Mouse (Mus musculus) ES-E14 (cell line): ENCODE measurements around the gene Ap4e1. TPM values are rescaled to one million over a fixed set of nuclear protein-coding genes. Genes with fewer than 3 reads are reported as not detected.

Experiments
- DNase-seq: peaks from one replicate; pipeline ENCODE4 v3.0.0-alpha.2; 2013; ENCODE audit warnings: low read depth, low spot score
- H3K27ac ChIP-seq: 2 replicates; pipeline ENCODE4 v1.5.1; 2012; ENCODE audit warnings: low read depth, mild to moderate bottlenecking, low read length, moderate library complexity, mixed read lengths; ENCODE audit not compliant: poor library complexity, insufficient read depth, severe bottlenecking
- H3K36me3 ChIP-seq: 2 replicates; pipeline ENCODE4 v1.6.1; 2012; ENCODE audit warnings: mild to moderate bottlenecking, low read length, moderate library complexity, mixed read lengths; ENCODE audit not compliant: control insufficient read depth, poor library complexity, insufficient read depth, severe bottlenecking
- H3K4me1 ChIP-seq, 2 experiments: fragments of 150-350 bp in 1 of 2; sonication (generic) in 1 of 2; 2 replicates each; pipeline ENCODE4 v1.6.1; 2012; ENCODE audit warnings: low read length in 2 of 2, mild to moderate bottlenecking in 1 of 2, mixed read lengths in 1 of 2; ENCODE audit not compliant: control insufficient read depth in 2 of 2, insufficient read depth in 2 of 2, poor library complexity in 1 of 2
- H3K4me3 ChIP-seq, 2 experiments: fragments of 150-350 bp in 1 of 2; sonication (generic) in 1 of 2; 2 replicates each; pipeline ENCODE4 v1.5.1; 2012; ENCODE audit warnings: low read length in 2 of 2, low read depth in 1 of 2, mild to moderate bottlenecking in 1 of 2, mixed read lengths in 1 of 2; ENCODE audit not compliant: insufficient read depth in 1 of 2, poor library complexity in 1 of 2, severe bottlenecking in 1 of 2
- H3K9ac ChIP-seq: 2 replicates; pipeline ENCODE4 v1.6.1; 2012; ENCODE audit warnings: low read depth, mild to moderate bottlenecking, low read length, mixed read lengths; ENCODE audit not compliant: poor library complexity, insufficient read depth, severe bottlenecking
- H3K9me3 ChIP-seq: fragments of 150-350 bp; sonication (generic); 2 replicates; pipeline ENCODE4 v1.6.1; 2012; ENCODE audit warnings: low read depth, mild to moderate bottlenecking, low read length; ENCODE audit not compliant: control insufficient read depth, insufficient read depth
- CHD2 ChIP-seq: IDR thresholded peaks from 2 replicates; pipeline ENCODE4 v1.6.1; 2014; ENCODE audit warnings: mild to moderate bottlenecking, low read depth, low read length, inconsistent platforms
- HCFC1 ChIP-seq: IDR thresholded peaks from 2 replicates; pipeline ENCODE4 v1.6.1; 2012; ENCODE audit warnings: low read length, inconsistent platforms, borderline replicate concordance; ENCODE audit not compliant: insufficient read depth
- MAFK ChIP-seq: IDR thresholded peaks from 2 replicates; pipeline ENCODE4 v1.6.1; 2014; ENCODE audit warnings: mild to moderate bottlenecking, low read depth, low read length, inconsistent platforms; ENCODE audit not compliant: insufficient read depth
- ZC3H11A ChIP-seq: IDR thresholded peaks from 2 replicates; pipeline ENCODE4 v1.6.1; 2012; ENCODE audit warnings: low read depth, mild to moderate bottlenecking, inconsistent platforms, low read length, borderline replicate concordance
- ZNF384 ChIP-seq: IDR thresholded peaks from 2 replicates; pipeline ENCODE4 v1.6.1; 2012; ENCODE audit warnings: low read depth, low read length, inconsistent platforms
- in situ Hi-C, 2 experiments: fragments of 600-800 bp; cut with MboI; formaldehyde crosslinking; loops; one replicate each; pipeline ENCODE4 v1.15.1; 2025; ENCODE audit warnings: low sequenced_read_pairs in 2 of 2, inconsistent platforms in 1 of 2; ENCODE audit not compliant: unreplicated experiment in 2 of 2
- total RNA-seq: library from RNA; depleted of rRNA; stranded (reverse); fragments of 300-350 nt; gene quantifications from 2 replicates; pipeline ENCODE4 v1.2.3, GENCODE M21; 2012

Gene Ap4e1
- total RNA-seq, 1 experiment = 14.4 TPM

- Histone ChIP-seq H3K4me1 (no peaks in the 10 kb centered on the region), H3K36me3 (peaks cover 4% of the 10 kb centered on the region), H3K9ac (no peak overlapping the region), H3K9me3 (no peaks in the 10 kb centered on the region), H3K27ac (no peak overlapping the region), H3K4me3 (no peak overlapping the region)
- no peak for DNase-seq
- TF ChIP-seq HCFC1 (no peak), MAFK (no peak), ZNF384 (no peak), CHD2 (no peak), ZC3H11A (no peak)
- in situ Hi-C loops = no loop called here
Measured at GRCm38 (mm10) chr2:127035006-127035605, 26.6 kb downstream of the Ap4e1 start.

GRCm38 (mm10) chr2:127037299-127037698 lies 28.8 kb downstream of the Ap4e1 start:
- Histone ChIP-seq H3K36me3 (peaks cover 4% of the 10 kb centered on the region), H3K9ac (no peak overlapping the region), H3K4me3 (no peak overlapping the region), H3K27ac (no peak overlapping the region), H3K9me3 (no peaks in the 10 kb centered on the region), H3K4me1 (no peaks in the 10 kb centered on the region)
- in situ Hi-C loops = no loop called here
- no peak for DNase-seq
- TF ChIP-seq ZC3H11A (no peak), ZNF384 (no peak), HCFC1 (no peak), MAFK (no peak), CHD2 (no peak)

- Histone ChIP-seq H3K4me1 (no peaks in the 10 kb centered on the region), H3K9ac (no peak overlapping the region), H3K9me3 (no peaks in the 10 kb centered on the region), H3K36me3 (peaks cover 2% of the 10 kb centered on the region), H3K4me3 (no peak overlapping the region), H3K27ac (no peak overlapping the region)
- no peak for DNase-seq
- in situ Hi-C loops = no loop called here
- TF ChIP-seq MAFK (no peak), HCFC1 (no peak), ZC3H11A (no peak), ZNF384 (no peak), CHD2 (no peak)
Measured at GRCm38 (mm10) chr2:127061471-127061870, 53.0 kb downstream of the Ap4e1 start.

DNA sequence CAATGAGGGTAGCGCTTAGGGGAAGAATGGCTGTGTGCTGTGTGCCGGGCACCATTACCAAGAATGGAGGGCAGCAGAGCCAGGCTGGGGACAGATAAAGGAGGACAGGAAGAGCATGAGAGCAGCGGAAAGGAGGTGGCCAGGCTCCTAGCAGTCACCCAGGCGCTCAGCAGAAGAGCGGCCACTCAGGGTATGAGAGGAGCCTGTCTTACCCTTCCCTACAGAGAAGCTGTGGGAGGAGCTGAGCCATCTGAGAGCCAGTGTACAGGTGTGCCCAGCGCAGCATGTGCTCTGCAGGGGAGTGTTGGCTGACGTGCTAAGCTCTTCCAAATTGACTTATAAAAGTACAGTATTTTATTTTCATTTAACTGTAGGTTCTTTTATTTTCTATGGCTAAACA lies 60.3 kb downstream of the Ap4e1 start:
- no peak for TF ChIP-seq CHD2
- no peak for TF ChIP-seq HCFC1
- TF ChIP-seq MAFK = no peak
- TF ChIP-seq ZNF384 = no peak
- Histone ChIP-seq H3K4me1 (peaks cover 0 to 6% of the 10 kb centered on the region in 2 experiments; a peak in 1 of 4 replicates), H3K9ac (0 out of 2 replicates have a peak overlapping the region, but pooled peaks have one; percentile 31), H3K9me3 (no peaks in the 10 kb centered on the region), H3K4me3 (no peak overlapping the region), H3K36me3 (no peaks in the 10 kb centered on the region), H3K27ac (no peak overlapping the region)
- in situ Hi-C loops = no loop called here
- no peak for DNase-seq

GRCm38 (mm10) chr2:127069781-127070434 lies 61.4 kb downstream of the Ap4e1 start:
- no peaks in the 10 kb centered on the region for H3K36me3 ChIP-seq
- TF ChIP-seq ZNF384 (no peak), ZC3H11A (no peak), CHD2 (no peak), MAFK (no peak), HCFC1 (no peak)
- peak overlapping the region; percentile 76 for H3K9ac ChIP-seq
- H3K27ac ChIP-seq = peak overlapping the region; percentile 60
- in situ Hi-C loops = no loop called here
- no peaks in the 10 kb centered on the region for H3K9me3 ChIP-seq
- no peak for DNase-seq
- peak overlapping the region; percentile 11 to 83 for H3K4me3 ChIP-seq
- H3K4me1 ChIP-seq = peaks cover 0 to 6% of the 10 kb centered on the region in 2 experiments; a peak in 1 of 4 replicates
